Mouse (Mus musculus) adrenal gland, postnatal 10 days (tissue): ENCODE measurements at regions not wholly inside any gene's neighbourhood (a gene's known extent, or its start where the extent isn't known, plus 50 kb on each side); places are given as distances from the start of the nearest gene placed in this dataset.
A peak's percentile ranks its signal among the peaks of the same experiment; 100 is the strongest.

Experiments used
- DNase-seq: peaks from one replicate; pipeline ENCODE4 v3.0.0; 2021; ENCODE audit warnings: mixed read lengths

GRCm38 (mm10) chr19:20035223-20035622, 355.5 kb downstream of the Anxa1 start:
- no peak for DNase-seq

GRCm38 (mm10) chr19:20027667-20028282, 363.0 kb downstream of the Anxa1 start:
- DNase-seq = no peak

DNA sequence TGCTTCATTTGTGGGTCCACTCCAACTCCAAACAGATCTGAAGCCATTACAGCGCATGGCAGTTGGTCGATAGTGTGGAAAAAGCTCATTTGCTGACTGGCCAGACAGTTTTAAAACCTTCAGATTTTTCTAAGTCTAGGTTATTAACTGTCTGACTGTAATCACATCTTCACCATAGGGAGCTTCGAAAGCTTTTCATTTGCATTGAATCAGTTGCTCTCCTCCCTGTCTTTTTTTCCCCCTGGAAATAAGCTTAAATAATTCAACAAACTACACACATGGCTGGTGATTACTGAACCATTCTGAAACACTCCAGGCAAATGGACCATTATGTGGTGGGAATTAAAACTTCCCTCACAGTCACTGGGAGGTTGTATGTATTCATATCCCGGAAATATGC, 376.6 kb downstream of the Anxa1 start:
- no peak for DNase-seq

DNA sequence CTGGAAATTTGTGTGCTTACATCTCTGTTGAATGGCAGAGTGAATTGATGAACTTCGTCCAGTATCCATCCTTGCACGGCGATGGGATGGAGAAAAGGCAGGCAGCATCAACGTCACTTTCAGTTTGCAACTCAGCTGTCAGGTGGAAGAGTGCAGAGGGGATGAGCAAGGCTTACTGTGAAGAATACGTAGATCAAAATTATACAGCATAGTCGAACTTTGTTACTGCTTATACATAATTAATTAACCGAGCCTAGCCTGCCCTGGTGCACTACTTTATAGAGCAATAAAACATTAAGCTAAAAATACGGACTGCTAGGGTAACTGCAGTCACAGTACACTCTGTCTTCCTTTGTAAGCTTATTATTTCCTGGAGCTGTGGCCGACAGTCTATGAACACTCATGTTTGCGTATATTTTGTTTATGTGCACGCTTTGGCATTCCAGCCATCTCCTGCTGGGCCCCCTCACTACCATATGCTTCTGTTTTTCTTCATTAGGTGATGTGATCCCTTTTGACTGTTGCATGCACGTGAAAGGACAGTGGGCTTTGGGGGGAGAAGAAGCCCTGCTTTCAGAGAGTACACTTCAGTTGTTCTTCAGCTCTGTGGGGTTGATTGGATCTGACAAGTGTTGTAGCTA, 380.8 kb downstream of the Anxa1 start:
- no peak for DNase-seq

DNA sequence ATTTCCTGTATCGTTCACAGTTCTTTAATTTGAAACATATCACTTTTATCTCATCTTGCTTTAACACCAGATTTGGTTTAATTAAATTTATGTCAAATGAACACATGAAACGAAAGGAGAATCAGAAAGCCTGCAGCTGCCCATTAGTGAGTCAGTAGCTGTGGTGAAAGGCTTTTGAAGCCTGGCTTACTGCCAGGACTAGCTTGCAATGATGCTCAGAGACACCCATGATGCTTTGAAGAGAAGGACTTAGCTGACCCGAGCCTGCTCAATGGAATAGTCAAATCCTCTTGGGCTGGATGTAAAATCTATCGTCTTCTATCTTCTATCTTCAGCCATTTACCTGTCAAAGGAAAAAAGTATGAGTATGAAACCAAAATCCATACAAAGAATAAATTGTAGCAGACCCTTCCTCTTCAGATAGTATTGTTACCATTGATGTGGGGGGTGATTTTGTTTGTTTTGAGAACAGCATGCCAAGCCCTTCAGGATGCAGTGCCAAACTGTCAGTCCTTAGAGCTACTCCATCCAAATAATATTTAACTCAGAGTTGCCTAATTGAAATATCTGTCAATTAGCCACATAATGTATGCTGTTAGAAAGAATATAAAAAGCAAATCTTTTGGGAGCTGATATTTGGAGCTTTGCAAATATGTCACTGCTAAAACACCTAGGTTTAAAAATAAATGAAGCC, 384.7 kb downstream of the Anxa1 start:
- peak; percentile 3 for DNase-seq

GRCm38 (mm10) chr19:19987255-19987654, 403.5 kb downstream of the Anxa1 start:
- DNase-seq = no peak

DNA sequence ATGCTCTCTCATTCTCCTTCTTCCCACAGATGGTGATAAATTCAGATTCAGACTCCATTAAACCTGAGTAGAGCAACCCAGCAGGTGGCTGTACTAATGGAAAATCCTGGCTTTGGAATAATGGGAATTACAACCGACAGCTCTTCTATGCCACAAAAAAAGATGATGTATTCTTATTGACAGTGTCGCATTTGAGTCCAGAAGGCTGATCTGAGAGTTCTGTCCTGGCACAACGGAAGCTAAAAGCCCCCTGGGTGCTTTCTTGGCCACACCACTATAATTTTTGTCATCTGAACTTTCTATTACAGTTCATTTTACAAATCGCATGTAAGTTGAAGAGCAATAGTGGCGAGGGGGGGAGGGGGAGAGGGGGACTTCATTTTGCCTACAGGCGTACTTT, 411.9 kb downstream of the Anxa1 start:
- DNase-seq = no peak

DNA sequence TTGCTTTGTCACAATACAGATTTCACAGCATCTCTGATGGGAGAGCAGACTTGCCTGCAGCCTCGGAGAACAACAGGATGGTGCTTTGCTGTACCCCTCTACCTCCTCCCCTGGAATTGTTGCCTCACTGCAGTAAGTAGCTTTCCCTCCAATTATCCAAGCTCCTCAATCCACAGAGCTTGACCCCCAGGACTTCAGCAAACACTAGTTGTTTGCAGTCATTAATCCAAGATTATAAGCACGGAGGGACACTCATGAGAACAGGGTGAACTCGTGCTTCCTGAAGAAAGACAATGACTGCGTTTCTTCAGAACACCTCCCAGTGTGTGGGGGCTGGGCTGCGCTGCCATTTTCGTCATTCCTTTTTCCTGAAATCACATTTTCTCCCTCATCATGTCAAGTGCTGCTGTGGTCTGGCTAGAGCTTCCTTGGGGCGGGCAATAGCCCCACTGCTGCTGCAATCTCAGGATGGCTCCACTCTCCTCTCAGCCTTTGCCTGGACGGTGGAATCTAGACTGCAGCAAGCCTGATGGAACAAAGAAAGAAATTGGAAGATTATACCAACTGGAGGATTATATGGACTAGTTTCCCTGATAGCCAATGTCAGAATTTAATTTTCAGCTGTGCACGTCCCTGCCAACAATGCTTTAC, 413.0 kb downstream of the Anxa1 start:
- DNase-seq = no peak

DNA sequence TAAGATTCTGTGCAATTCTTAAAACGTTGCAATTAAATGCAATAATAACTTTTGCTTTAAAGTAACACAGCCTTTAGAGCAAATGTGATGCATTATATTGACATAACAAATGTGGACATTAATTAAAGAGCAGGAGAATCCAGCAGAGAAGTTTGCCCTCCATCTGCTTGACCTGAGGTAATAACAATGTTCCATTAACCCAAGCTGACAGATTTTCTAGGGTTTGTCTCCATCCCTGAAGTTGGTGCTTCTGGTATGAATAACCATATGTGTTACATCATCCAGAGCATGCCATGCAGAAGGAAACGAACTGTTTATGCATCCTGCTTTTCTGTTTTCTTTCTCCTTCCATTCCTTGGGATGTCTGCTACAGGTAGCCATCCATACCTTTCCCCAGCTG, 414.0 kb downstream of the Anxa1 start:
- no peak for DNase-seq

DNA sequence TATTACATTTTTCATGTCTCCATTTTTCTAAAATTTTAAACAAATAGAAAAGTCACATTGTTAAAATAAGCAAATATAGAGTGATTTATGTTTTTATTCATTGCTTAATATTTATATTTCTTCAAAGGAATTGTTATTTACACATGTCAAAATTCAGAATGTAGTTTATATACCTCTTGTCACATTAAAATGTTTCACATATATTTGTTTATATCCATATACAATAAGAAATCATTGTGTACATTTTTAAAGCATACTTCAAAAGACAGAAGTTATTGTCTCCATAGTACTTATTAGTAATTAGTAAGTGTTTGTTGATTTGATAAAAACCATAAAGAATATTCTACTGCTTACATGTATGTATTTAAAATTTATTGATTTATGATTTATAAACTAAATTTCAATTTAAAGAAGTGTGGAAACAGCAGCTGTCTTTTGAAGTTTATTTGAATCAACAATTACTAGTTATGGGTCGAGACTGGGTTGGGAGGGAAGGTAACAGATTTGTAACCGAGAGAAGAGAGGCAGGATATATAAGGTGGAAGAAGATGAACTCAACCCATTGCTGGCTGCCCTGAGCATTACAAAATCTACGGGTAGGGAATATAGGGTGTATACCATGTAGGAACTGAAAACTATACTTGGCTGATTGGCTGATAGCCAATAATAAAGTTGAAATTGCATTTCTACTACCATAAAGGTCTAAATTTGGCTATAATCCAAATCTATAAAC, 420.8 kb downstream of the Anxa1 start:
- DNase-seq = no peak

GRCm38 (mm10) chr19:19969335-19969734, 421.4 kb downstream of the Anxa1 start:
- no peak for DNase-seq

DNA sequence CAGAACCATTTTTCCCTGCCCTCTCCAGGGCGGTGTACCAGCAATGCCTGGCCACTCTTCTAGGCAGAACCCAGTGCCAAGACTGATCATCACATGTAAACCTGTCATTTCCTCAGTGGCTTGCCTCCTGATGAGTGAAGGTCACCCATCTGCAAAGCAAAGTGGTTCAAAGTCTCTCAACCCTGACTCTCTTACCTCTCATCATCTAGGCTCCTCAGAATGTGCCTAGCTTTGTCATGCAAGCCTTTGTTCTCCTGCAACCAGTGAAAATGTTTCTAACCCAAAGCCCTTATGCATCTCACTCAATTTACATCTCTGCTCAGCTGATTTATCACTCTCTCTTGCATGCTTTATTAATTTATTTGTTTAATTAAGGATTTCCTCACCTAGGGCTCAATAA, 445.5 kb downstream of the Anxa1 start:
- no peak for DNase-seq

- no peak for DNase-seq
Measured at GRCm38 (mm10) chr19:19942697-19943096, 448.0 kb downstream of the Anxa1 start.

DNA sequence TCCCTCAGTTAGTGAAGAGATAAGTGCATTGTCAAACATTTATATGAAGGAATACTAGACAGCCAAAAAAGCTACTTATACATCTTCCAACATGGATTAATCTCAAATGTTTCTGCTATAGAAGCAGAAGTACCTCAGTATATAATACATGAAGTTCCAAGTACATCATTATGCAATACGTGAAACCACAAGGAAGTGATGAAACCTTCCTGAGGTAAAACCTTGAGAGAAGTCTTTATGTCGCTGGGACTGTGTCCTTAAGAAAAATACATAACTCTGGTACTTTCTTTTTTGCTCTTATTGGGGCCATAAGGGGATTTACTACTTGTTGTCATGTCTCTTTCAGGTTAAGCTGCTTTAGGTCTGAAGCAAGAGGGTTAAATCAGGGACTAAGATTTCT, 469.6 kb downstream of the Anxa1 start:
- DNase-seq = no peak

DNA sequence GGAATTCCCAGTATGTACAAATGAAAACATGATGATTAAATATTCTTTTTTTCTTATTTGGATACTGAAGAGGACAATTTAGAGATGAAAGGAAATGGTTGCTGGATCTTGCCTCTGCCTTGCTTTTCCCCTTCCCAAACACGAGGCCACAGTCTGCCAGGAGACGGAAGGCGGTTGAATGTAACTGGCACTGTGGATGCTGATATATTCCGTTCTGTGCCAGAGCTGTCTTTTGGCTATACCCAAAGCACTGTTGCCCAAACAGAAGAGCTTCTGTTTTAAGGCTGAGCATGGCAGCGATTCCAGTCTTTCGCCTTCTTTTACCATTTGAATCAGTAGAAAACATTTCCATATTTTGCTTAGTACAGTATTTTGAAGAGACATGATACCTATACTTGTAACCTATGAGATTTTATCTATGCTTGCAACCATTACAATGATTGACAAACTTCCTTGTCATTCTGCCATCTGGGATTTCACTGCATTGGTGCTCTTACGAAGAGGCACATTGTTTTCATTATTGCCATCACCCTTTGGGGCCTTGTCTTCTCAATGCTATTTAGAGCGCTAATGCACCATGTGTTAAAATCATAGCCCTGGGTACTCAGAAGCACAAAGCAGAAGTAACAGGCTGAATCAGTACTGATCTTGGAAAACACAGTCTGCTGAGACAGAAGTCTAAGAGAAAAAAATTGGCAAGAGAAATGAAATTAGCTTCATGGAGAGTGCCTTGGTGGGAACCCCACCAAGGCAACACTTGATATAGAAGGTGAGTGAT, 504.6 kb downstream of the Anxa1 start:
- DNase-seq = no peak

GRCm38 (mm10) chr19:19880895-19881294, 509.8 kb downstream of the Anxa1 start:
- no peak for DNase-seq

- DNase-seq = no peak
Measured at GRCm38 (mm10) chr19:19848152-19848551, 542.6 kb downstream of the Anxa1 start.

DNA sequence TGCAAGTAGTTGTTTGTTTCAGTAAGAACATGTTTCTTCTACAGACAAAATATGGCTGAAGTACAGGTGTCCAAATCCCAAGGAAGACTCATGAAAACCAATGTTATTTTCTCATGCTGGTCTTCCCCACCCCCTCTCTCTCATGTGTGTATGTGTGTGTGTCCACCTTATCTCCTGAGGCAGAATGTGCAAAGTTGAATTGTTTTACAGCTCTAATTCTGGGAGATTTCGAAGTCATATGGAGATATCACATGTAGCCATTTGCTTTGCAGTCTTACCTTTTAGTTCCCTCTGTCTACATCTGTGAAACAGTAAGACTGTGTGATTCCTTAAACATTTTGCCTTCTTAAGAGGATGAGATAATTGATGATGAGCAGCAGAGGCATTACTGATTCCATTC, 582.8 kb downstream of the Anxa1 start:
- DNase-seq = no peak

DNA sequence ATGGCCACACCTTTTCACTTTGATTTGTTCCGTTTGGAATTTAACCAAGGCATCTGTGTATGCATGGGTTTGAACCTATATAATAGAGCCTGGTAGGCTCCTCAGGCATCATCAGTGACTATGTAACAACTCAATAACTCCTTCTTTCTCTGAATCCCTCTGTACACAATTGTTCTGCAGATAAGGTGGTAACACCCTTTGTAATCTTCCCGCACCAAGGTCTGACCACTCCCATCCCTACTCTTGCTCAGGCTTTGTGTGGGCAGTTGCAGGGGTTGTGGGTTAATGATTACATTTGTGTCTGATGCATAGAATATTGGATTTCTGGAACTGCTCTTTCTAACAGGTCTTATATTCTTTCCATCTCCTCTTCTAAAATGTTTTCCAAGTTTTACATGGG, 596.9 kb downstream of the Anxa1 start:
- DNase-seq = no peak

DNA sequence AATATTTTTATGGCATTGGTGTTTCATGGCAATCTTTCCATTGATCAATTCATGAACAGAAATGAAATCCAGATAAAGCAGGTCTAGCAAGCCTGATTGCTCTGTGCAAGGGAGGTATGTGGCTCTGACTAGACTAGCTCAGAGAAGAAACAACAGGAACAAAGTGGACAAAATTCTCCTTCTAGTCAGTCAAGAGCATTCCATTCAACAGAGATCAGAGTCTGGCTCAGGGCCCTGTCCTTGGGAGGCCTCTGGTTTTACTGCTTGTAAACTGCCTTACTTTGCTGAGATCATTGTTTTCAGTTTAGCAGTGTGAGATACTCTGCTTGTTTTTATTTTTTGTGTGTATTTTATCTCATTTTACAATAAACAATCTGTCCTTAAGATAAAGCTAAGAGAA, 607.2 kb downstream of the Anxa1 start:
- DNase-seq = peak; percentile 60

GRCm38 (mm10) chr19:19777891-19778290, 612.9 kb downstream of the Anxa1 start:
- DNase-seq = no peak

DNA sequence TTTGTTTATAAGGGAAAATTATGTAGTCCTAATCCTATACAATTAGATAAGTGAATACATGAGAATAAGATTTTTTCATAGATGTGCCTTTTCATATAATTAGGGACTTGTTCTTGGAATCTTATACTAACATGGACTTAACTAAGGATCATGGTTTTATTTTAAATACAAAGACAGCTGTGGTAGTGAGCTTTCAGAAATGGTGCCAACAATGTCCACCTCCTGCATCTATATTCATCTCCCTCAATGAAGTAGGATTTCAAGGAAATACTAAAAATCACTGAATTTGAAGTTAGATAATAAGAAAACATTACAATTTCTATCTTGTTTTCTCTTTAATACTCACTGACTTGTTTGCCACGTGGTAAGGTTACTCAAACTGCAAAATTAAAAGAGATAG, 619.8 kb downstream of the Anxa1 start:
- DNase-seq = no peak
